Mouse (Mus musculus): ENCODE results near the gene Gsg1l.

DNA sequence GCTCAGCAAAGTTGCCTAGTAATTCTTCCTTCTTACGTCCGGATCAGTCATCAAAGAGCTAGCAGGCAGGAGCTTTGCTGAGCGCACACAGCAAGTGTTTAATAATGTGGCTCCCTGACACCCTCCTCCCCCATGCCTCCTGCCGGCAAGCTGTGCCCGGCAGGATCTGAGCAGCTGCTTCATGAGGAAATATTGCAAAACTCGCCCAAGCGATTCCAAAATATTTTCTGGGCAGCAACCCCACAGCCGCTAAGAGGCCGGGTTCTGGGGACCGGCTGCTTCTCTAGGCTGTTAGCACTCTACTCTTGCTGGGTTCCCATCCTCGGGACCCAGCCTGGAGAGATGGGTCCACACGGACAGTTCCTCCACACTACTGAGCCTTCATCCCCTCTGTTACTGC is 193.8 kb downstream of the Gsg1l start:
- TF ChIP-seq GATA1 (IDR thresholded peaks at IDR 0.05; ENCODE audit: low read length) (no peak), TAL1 (IDR thresholded peaks at IDR 0.05; ENCODE audit: low read length) (no peak)

Measured in erythroblast, embryonic 14.5 days (primary cell).